Mouse (Mus musculus) megakaryocyte, embryonic 14.5 days (primary cell): ENCODE measurements around the gene Reep3.

Experiments used
- FLI1 ChIP-seq: IDR thresholded peaks from 2 replicates; pipeline ENCODE4 v1.6.1; 2012; ENCODE audit warnings: low read length, inconsistent platforms, mixed read lengths
- GATA1 ChIP-seq: IDR thresholded peaks from 3 replicates; pipeline ENCODE4 v1.6.1; 2012; ENCODE audit warnings: mixed read lengths, low read length, inconsistent platforms, borderline replicate concordance

- TF ChIP-seq GATA1 (no peak), FLI1 (no peak)
Observed at GRCm38 (mm10) chr10:67016615-67017278, 80.0 kb downstream of the Reep3 start.
